ENCODE assay signal across 21 mouse cellular contexts in the genomic region with DNA sequence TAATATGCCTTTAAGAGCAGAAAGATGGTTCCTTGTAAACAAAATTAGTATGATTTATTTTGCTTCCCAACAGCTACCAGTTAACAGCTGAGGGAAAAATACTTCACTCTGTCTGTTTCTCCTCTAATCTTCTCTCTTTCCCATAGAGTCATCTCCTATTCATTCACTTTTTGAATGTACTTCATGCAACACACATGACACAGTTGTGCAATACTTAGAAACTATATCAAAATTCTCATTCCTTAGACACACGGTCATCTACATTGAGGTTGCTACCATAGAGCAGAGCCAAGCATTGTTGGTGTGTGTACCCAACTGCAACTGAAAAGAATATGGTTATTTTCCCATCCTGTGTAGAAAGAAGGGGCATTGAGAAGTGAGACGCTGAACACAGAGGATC.
"Had no signal": no experiment of that assay in that cellular context is flagged by ENCODE, and none has a peak within 500 bp of the region (broad histone marks: within the 10 kb centered on the region; RNA-seq: fewer than 3 reads in every experiment).

No protein-coding gene starts in this region.

- DNase-seq: liver, postnatal 0 days; lung, adult 2 months; lung, postnatal 14 days; lung, postnatal 36 days; retina, postnatal 1 day; right cerebral cortex, adult 18-20 months; right cerebral cortex, postnatal 25 days; right cerebral cortex, postnatal 4 days; thymus, adult 2 months; thymus, postnatal 25 days; thymus, postnatal 4 days had no signal

- H3K27me3 ChIP-seq: lung, embryonic 15.5 days; megakaryocyte, embryonic 14.5 days; midbrain, embryonic 13.5 days; midbrain, embryonic 15.5 days; neural tube, embryonic 13.5 days; neural tube, embryonic 15.5 days; stomach, embryonic 15.5 days had no signal

- H3K36me3 ChIP-seq: lung, embryonic 15.5 days; midbrain, embryonic 13.5 days; midbrain, embryonic 15.5 days; neural tube, embryonic 13.5 days; neural tube, embryonic 15.5 days; stomach, embryonic 15.5 days had no signal

- H3K4me3 ChIP-seq: lung, embryonic 15.5 days; megakaryocyte, embryonic 14.5 days; midbrain, embryonic 13.5 days; midbrain, embryonic 15.5 days; neural tube, embryonic 13.5 days; neural tube, embryonic 15.5 days; stomach, embryonic 15.5 days had no signal

- H3K4me1 ChIP-seq: lung, embryonic 15.5 days; megakaryocyte, embryonic 14.5 days; midbrain, embryonic 13.5 days; midbrain, embryonic 15.5 days; neural tube, embryonic 13.5 days; neural tube, embryonic 15.5 days; stomach, embryonic 15.5 days had no signal

- ATAC-seq: liver, postnatal 0 days; lung, postnatal 0 days; midbrain, embryonic 13.5 days; midbrain, embryonic 15.5 days had no signal

- H3K27ac ChIP-seq: lung, embryonic 15.5 days; macrophage; midbrain, embryonic 13.5 days; midbrain, embryonic 15.5 days; neural tube, embryonic 13.5 days; neural tube, embryonic 15.5 days; stomach, embryonic 15.5 days; stomach, postnatal 0 days had no signal
